Mouse (Mus musculus) midbrain, embryonic 13.5 days (tissue): ENCODE results near the gene Grb14. TPM values are rescaled to one million over a fixed set of nuclear protein-coding genes. Genes with fewer than 3 reads are reported as not detected.

Experiments
- ATAC-seq: fragments of 200-750 bp; cut with Nextera tagmentation; 2 replicates; pipeline ENCODE4 v1.8.0; 2017; ENCODE audit warnings: mild to moderate bottlenecking, moderate TSS enrichment, moderate library complexity
- H3K27ac ChIP-seq: fragments of 300-500 bp; sonication (generic); 2 replicates; pipeline ENCODE4 v1.5.1; 2015; ENCODE audit warnings: inconsistent platforms, mild to moderate bottlenecking, moderate library complexity
- H3K27me3 ChIP-seq: fragments of 300-500 bp; sonication (generic); 2 replicates; pipeline ENCODE4 v1.6.1; 2015; ENCODE audit warnings: mild to moderate bottlenecking, inconsistent platforms
- H3K36me3 ChIP-seq: fragments of 300-500 bp; sonication (generic); 2 replicates; pipeline ENCODE4 v1.6.1; 2015; ENCODE audit warnings: mild to moderate bottlenecking, inconsistent platforms
- H3K4me1 ChIP-seq: fragments of 300-500 bp; sonication (generic); replicated peaks from 2 replicates; pipeline ENCODE4 v1.6.1; 2015; ENCODE audit warnings: inconsistent platforms
- H3K4me2 ChIP-seq: fragments of 300-500 bp; sonication (generic); replicated peaks from 2 replicates; pipeline ENCODE4 v1.6.1; 2015; ENCODE audit warnings: moderate library complexity, mild to moderate bottlenecking, inconsistent platforms
- H3K4me3 ChIP-seq: fragments of 300-500 bp; sonication (generic); replicated peaks from 2 replicates; pipeline ENCODE4 v1.5.1; 2015; ENCODE audit warnings: mild to moderate bottlenecking, inconsistent platforms
- H3K9ac ChIP-seq: fragments of 300-500 bp; sonication (generic); replicated peaks from 2 replicates; pipeline ENCODE4 v1.6.1; 2015; ENCODE audit warnings: mild to moderate bottlenecking, inconsistent platforms
- H3K9me3 ChIP-seq: fragments of 300-500 bp; sonication (generic); 2 replicates; pipeline ENCODE4 v1.6.1; 2016; ENCODE audit warnings: mild to moderate bottlenecking, inconsistent platforms
- WGBS: fragments of 180-500 bp; shearing (Covaris S2); methylation state at CpG from one replicate; pipeline ENCODE4 v1.1.7; 2015; 5-methylcytosine and 5-hydroxymethylcytosine counted together
- polyA plus RNA-seq: library from polyadenylated mRNA; unstranded; fragments of >200 nt; fragmentation: Nextera tagmentation; extraction: Ambion mirVana; gene quantifications from 2 replicates; pipeline ENCODE4 v1.2.1, GENCODE M21; 2015

The Grb14 gene
- polyA plus RNA-seq, 1 experiment from 2014 or later = 14.6 TPM

DNA sequence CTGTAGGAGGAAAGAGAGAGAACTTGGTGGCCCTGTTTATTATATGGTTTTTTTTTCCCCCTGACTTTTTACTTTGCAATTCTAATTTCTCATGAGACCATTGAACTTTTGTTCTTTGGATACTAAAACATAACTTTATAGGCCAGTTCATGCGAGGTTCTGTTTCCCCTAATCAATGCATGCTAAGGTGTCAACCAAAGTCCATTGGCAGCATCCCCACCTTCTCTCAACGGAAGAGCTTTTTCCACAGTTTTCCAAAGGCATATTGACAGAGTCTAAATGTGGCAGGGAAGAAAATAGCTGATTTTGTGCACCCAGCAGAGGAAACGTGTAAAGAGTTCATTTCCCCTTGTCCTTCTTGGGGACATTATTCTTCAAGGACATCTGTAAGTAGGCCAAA is 10.2 kb downstream of the Grb14 start:
- WGBS = 84% methylated on average over 3 of the region's 3 CpGs
- H3K4me1 ChIP-seq = no peaks in the 10 kb centered on the region

DNA sequence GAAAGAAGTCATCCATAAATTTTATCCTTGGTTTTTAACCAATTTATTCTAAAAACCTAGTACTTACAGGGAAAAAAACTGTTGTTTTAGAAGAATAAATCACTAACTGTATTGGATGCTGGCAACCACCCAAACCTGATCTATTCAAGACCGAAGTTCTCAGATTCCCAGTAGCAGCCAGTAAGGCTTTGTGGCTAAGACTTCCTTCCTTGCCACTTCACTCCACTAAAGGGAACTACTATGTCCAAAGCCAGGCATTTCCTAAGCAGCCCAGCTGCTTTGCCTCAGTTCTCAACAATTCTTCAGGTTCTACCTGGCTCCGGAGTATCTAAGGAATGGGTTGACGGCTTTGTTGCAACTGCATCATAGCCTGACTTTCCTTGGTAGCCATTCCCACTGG is 14.7 kb downstream of the Grb14 start:
- Histone ChIP-seq H3K36me3 (no peaks in the 10 kb centered on the region), H3K27ac (no peak overlapping the region), H3K9ac (no peak overlapping the region), H3K4me2 (no peak overlapping the region), H3K4me1 (no peaks in the 10 kb centered on the region), H3K9me3 (no peaks in the 10 kb centered on the region), H3K27me3 (no peaks in the 10 kb centered on the region), H3K4me3 (no peak overlapping the region)
- WGBS = 95% methylated on average over 3 of the region's 3 CpGs
- ATAC-seq = no peak

More for the DNA sequence above, 10.2 kb downstream of the Grb14 start:
- Histone ChIP-seq H3K27me3 (no peaks in the 10 kb centered on the region), H3K4me2 (no peak overlapping the region), H3K9ac (no peak overlapping the region), H3K36me3 (no peaks in the 10 kb centered on the region), H3K27ac (no peak overlapping the region), H3K9me3 (no peaks in the 10 kb centered on the region), H3K4me3 (no peak overlapping the region)
- ATAC-seq = no peak

DNA sequence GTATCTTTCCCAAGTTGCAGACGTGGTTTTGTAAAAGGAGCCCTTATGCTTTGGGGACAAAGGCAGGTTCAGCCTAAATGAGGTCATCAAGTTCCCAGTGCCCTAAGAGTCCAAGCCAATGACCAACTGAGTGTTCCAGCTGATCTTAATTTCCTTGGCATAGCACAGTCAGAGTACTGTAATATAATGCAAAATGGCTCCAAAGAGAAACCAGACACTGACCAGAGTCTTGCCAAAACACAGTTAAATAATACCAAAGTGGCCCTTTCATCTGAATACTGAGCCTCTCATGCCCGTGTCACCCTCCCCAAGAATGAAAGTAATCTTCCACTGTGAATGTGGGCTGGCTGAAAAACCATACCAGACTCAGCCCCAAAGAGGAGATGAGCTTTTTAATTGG is 17.4 kb downstream of the Grb14 start:
- WGBS = 72% methylated on average over 2 of the region's 2 CpGs

DNA sequence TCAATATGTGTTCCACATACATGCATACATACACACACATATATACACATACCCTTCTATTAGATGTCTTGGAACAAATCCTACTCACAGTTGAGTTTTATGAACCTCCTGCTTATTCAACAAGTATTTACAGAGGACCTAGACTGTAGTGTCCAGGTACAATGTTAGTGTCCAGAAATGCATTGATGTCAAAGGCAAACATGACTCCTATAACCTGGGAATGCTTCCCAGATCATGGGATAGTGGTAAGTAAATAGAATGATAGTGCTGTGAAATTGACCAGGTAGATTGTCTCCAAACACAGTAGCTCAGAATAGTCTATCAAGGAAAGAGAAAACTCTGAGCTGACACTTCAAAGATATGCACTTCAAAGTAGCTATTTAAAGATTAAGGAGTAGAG is 19.7 kb downstream of the Grb14 start:
- ATAC-seq = no peak
- Histone ChIP-seq H3K4me2 (no peak overlapping the region), H3K27me3 (no peaks in the 10 kb centered on the region), H3K9ac (no peak overlapping the region), H3K9me3 (no peaks in the 10 kb centered on the region), H3K4me1 (no peaks in the 10 kb centered on the region), H3K4me3 (no peak overlapping the region), H3K27ac (no peak overlapping the region), H3K36me3 (no peaks in the 10 kb centered on the region)

More for the DNA sequence above, 17.4 kb downstream of the Grb14 start:
- H3K4me1 ChIP-seq = no peaks in the 10 kb centered on the region
- no peak overlapping the region for H3K27ac ChIP-seq
- no peak overlapping the region for H3K9ac ChIP-seq
- ATAC-seq = no peak
- H3K27me3 ChIP-seq = no peaks in the 10 kb centered on the region
- H3K4me2 ChIP-seq = no peak overlapping the region
- H3K4me3 ChIP-seq = no peak overlapping the region
- H3K9me3 ChIP-seq = no peaks in the 10 kb centered on the region
- H3K36me3 ChIP-seq = no peaks in the 10 kb centered on the region

DNA sequence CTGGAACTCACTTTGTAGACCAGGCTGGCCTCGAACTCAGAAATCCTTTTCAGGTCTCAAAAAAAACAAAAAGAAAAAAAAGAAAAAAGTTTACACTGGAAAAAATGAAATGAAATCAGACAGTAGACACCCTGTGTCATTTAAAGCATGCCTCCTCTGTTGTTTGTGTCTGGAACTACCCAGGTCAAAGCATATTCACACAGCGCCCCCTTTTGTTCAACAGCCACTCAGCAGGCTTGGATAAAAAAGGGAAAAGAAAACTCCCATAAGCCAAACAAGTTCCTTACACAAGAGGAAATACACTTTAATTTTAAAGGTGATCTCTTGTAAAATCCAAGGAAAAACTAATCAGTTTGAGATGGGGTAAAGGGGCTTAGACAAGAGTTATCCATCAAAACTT is 21.4 kb downstream of the Grb14 start:
- ATAC-seq = no peak
- H3K27me3 ChIP-seq = no peaks in the 10 kb centered on the region
- H3K4me1 ChIP-seq = no peaks in the 10 kb centered on the region
- H3K27ac ChIP-seq = no peak overlapping the region
- H3K9ac ChIP-seq = no peak overlapping the region
- H3K36me3 ChIP-seq = no peaks in the 10 kb centered on the region
- WGBS = 43% methylated on average over 2 of the region's 2 CpGs
- no peaks in the 10 kb centered on the region for H3K9me3 ChIP-seq
- no peak overlapping the region for H3K4me2 ChIP-seq
- H3K4me3 ChIP-seq = no peak overlapping the region

DNA sequence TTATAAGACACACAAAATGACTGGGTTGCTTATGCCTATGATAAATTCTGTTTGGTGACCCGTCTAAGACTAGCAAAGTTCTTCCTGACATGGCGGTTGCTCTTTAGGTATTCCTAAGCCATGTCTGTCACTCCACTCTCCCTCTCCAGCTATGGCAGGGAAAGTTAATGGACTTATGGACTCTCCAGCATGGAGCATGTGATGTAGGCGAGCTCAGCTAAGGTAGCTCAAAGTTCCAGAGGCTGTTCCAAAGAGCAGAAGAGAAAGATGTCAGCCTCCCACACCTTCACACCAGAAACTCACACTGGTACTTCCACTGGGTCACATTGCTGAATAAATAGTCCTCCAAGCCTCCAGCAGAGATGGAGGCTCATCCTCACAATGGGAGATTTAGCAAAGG is 22.2 kb downstream of the Grb14 start:
- Histone ChIP-seq H3K36me3 (no peaks in the 10 kb centered on the region), H3K27me3 (no peaks in the 10 kb centered on the region), H3K9me3 (no peaks in the 10 kb centered on the region), H3K27ac (no peak overlapping the region), H3K4me1 (no peaks in the 10 kb centered on the region), H3K4me2 (no peak overlapping the region), H3K4me3 (no peak overlapping the region), H3K9ac (no peak overlapping the region)
- WGBS = 91% methylated on average over 3 of the region's 3 CpGs
- ATAC-seq = no peak

DNA sequence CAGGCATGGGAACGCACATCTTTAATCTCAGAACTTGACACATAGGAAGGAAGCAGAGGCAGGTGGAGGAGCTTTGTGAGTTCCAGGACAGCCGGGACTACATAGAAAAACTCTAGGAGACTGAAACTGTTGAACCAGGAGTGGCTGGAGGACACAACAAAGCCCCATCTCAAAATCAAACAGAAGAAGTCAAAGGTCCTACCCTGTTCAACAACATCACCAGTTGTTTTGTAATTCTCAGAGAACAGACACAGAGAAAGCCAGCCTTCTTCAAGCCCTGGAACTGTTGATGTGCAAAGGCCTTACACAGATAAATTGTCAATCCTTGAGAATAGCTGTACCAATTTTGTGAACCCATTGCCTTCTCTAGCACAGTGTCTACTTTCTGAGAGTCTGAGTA is 29.7 kb downstream of the Grb14 start:
- H3K9me3 ChIP-seq = no peaks in the 10 kb centered on the region
- H3K4me3 ChIP-seq = no peak overlapping the region
- no peaks in the 10 kb centered on the region for H3K4me1 ChIP-seq
- no peak for ATAC-seq
- no peak overlapping the region for H3K27ac ChIP-seq
- no peak overlapping the region for H3K4me2 ChIP-seq
- no peaks in the 10 kb centered on the region for H3K27me3 ChIP-seq
- no peaks in the 10 kb centered on the region for H3K36me3 ChIP-seq
- WGBS = 87% methylated on average over 2 of the region's 2 CpGs
- no peak overlapping the region for H3K9ac ChIP-seq

DNA sequence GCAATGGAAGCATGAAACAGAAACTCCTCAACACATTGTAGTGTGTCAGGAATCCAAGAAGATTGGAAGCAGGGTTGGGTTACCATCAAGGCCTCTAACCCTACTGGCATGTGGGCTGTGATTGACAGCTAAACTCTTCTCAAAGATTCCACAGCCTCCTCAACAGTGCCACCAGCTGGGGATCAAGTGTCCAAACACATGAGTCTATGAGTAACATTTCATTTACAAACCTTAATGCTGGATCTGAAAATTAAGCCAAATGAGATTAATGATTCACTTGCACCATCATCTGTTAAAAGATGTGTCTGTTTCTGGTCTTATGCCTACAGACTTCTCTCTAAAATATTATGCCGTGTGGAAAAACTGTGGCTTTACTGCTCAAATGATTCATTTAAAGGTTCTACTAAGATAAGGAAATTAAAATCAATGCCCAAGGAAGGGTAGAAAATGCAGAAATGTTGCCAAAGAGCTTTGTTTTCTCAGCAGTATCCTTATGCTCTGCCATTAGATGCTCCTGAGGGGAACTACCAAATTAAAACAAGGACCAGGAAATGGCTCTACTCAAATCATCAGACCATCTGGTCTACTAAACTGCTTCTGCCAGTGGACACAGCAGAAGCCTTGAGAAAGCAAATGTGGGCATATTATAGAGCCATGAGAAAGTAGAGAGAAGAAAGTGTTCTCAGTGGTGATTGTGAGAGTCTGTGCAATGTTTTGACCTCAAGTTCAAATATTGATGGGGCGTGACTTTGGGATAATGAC is 35.2 kb downstream of the Grb14 start:
- Histone ChIP-seq H3K9me3 (no peaks in the 10 kb centered on the region), H3K36me3 (no peaks in the 10 kb centered on the region), H3K4me3 (no peak overlapping the region), H3K4me2 (no peak overlapping the region), H3K4me1 (no peaks in the 10 kb centered on the region), H3K27me3 (no peaks in the 10 kb centered on the region), H3K9ac (no peak overlapping the region), H3K27ac (no peak overlapping the region)
- WGBS = 98% methylated on average over 2 of the region's 2 CpGs
- no peak for ATAC-seq

DNA sequence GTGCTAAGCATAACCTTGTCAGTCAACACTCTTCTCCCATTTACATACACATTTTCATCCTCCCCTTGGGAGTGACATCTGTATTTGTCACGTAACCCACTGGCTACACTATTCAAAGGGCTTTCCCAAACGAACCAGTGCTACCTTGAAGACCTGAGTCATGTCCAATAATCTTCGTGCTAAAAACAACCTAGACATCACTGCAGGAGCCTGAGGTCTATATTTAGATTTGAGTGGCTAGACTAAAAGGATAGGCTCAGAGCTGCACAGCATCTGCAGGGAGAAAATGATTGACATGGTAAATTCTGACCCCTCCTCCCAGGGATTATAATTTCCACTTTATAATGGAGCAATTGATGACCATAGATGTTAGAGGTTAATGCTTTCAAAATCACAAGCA is 37.0 kb downstream of the Grb14 start:
- Histone ChIP-seq H3K9ac (no peak overlapping the region), H3K27me3 (no peaks in the 10 kb centered on the region), H3K4me1 (no peaks in the 10 kb centered on the region), H3K4me2 (no peak overlapping the region), H3K36me3 (no peaks in the 10 kb centered on the region), H3K4me3 (no peak overlapping the region), H3K27ac (no peak overlapping the region), H3K9me3 (peaks cover 9% of the 10 kb centered on the region)
- no peak for ATAC-seq
- WGBS = 75% methylated on average over 3 of the region's 3 CpGs

DNA sequence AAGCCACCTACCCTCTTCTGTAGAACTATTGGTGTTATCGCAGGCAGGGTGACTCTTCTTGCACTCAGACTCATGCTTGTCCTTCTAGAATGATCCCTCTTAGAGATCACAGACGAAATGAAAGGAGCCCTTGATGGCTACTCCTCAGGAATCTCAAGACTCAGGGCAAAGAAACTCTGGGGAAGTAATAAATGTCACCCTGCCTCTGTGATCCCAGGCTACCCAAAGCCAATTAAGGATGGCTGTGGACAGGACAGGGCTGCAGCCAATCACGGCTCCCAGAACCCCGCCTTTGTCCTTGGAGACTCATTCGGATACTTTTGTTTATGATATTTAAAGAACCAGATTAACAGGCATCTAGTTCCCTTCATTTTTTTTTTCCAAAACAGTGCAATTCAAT is 49.2 kb downstream of the Grb14 start:
- 66% methylated on average over 5 of the region's 5 CpGs for WGBS

DNA sequence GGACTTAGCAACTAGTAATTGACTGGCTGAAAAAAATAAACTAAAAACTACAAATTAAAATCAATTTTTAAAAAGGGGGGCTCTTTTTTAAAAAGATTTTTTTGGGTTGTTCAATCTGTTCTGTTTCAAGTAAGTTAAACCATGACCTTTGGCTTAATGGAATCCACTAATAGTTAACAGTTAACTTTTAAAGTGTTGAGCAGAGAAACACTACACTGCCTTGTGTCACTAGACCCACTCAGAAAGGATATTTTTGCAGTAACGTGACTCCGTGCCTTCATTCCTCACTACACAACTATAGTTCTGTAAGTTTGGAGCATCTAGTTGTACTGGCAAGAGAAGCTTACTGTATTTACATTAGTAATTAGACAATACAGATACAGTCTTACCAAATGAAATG is 50.2 kb downstream of the Grb14 start:
- H3K4me2 ChIP-seq = no peak overlapping the region
- no peak overlapping the region for H3K9ac ChIP-seq
- H3K27ac ChIP-seq = no peak overlapping the region
- H3K4me3 ChIP-seq = no peak overlapping the region
- no peaks in the 10 kb centered on the region for H3K36me3 ChIP-seq
- 91% methylated on average over 2 of the region's 2 CpGs for WGBS
- H3K4me1 ChIP-seq = 0 out of 2 replicates have a peak, but pooled peaks cover 4% of the 10 kb centered on the region
- no peak for ATAC-seq
- H3K27me3 ChIP-seq = no peaks in the 10 kb centered on the region
- no peaks in the 10 kb centered on the region for H3K9me3 ChIP-seq

More for the DNA sequence above, 49.2 kb downstream of the Grb14 start:
- Histone ChIP-seq H3K36me3 (no peaks in the 10 kb centered on the region), H3K9me3 (no peaks in the 10 kb centered on the region), H3K27ac (no peak overlapping the region), H3K4me3 (no peak overlapping the region), H3K4me2 (no peak overlapping the region), H3K4me1 (0 out of 2 replicates have a peak, but pooled peaks cover 4% of the 10 kb centered on the region), H3K9ac (no peak overlapping the region), H3K27me3 (no peaks in the 10 kb centered on the region)
- no peak for ATAC-seq

DNA sequence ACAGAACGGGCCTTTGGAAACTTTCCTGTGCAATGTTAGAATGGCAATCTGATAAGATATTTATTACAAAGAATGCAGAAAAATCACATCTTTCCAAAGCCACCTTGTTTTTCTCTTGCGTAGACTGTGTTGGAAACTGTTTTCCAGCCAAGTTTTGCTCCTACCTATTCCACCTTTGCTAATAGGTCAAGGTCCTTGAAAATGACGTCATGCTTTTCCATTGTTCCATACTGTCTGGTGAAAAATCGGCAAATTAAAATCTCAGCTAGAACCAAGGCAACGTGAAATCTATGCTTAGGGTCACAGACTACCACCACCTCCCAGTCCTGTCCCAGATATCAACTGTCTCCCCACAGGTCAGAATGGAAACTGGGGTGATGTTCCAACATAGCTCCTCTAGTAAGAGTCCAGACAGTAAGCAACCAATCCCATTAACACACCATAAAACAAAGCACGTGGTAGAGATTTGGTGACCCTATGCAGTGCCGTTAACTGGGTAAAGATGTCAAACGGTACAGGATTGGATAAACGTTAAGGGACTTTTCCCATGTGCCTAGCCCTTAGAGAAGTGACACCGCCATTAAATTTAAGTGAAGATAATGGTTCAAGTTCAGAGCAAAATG is 50.9 kb downstream of the Grb14 start:
- 89% methylated on average over 10 of the region's 10 CpGs for WGBS
- Histone ChIP-seq H3K9me3 (no peaks in the 10 kb centered on the region), H3K4me3 (no peak overlapping the region)

More for the DNA sequence above, 50.9 kb downstream of the Grb14 start:
- no peak overlapping the region for H3K27ac ChIP-seq
- no peaks in the 10 kb centered on the region for H3K27me3 ChIP-seq
- H3K4me1 ChIP-seq = 0 out of 2 replicates have a peak, but pooled peaks cover 4% of the 10 kb centered on the region
- H3K4me2 ChIP-seq = no peak overlapping the region
- no peak overlapping the region for H3K9ac ChIP-seq
- ATAC-seq = no peak
- no peaks in the 10 kb centered on the region for H3K36me3 ChIP-seq
